Mouse (Mus musculus) E14TG2a.4 (cell line): ENCODE measurements around the gene Gmeb1.

Experiments
- CTCF ChIP-seq: conservative IDR thresholded peaks from 2 replicates; pipeline ENCODE4 v1.5.1; 2014; ENCODE audit warnings: low read length
- NANOG ChIP-seq: IDR thresholded peaks from 2 replicates; pipeline ENCODE4 v1.6.1; 2014; ENCODE audit warnings: borderline replicate concordance, low read length, mixed read lengths
- POU5F1 ChIP-seq: IDR thresholded peaks from 2 replicates; pipeline ENCODE4 v1.6.1; 2014; ENCODE audit warnings: low read length, borderline replicate concordance

- TF ChIP-seq CTCF (no peak), POU5F1 (no peak), NANOG (no peak)
Measured at GRCm38 (mm10) chr4:132306004-132306403, 44.6 kb upstream of the Gmeb1 start.
